In genomic region chr4:151001397-151001796, GRCm38 (mm10) we compare ENCODE assay signal across 35 mouse cellular contexts. TPM values are rescaled to one million over a fixed set of nuclear protein-coding genes. Genes with fewer than 3 reads are reported as not detected.
A peak's percentile ranks its signal among the peaks of the same experiment; 100 is the strongest.
DNase-seq lines count a peak whose midpoint lies in the region; ATAC-seq and TF ChIP-seq lines count a peak whose summit lies in the region.
"Had no signal": no experiment of that assay in that cellular context is flagged by ENCODE, and none has a peak within 500 bp of the region (broad histone marks: within the 10 kb centered on the region; RNA-seq: fewer than 3 reads in every experiment).

No protein-coding gene starts in this region.

- no peak for TF ChIP-seq EP300 in stomach, postnatal 0 days (optimal IDR thresholded peaks at IDR 0.05)

- no peak for TF ChIP-seq CTCF in stomach, postnatal 0 days (IDR thresholded peaks at IDR 0.05; ENCODE audit: low read depth)

- H3K36me3 ChIP-seq in stomach, embryonic 16.5 days (ENCODE audit: control insufficient read depth, insufficient read depth, low read length): peaks cover 3% of the 10 kb centered on the region; the same call in 1 of the 2 replicates
- no peaks in the 10 kb centered on the region for H3K36me3 ChIP-seq in stomach, postnatal 0 days (ENCODE audit: control insufficient read depth, insufficient read depth, low read length)
- no peaks in the 10 kb centered on the region for H3K36me3 ChIP-seq in intestine, embryonic 16.5 days (ENCODE audit: control insufficient read depth, insufficient read depth, low read length)
- H3K36me3 ChIP-seq: midbrain, embryonic 13.5 days; stomach, embryonic 15.5 days had no signal

- no peaks in the 10 kb centered on the region for H3K27me3 ChIP-seq in stomach, embryonic 16.5 days (ENCODE audit: control insufficient read depth, insufficient read depth, low read length)
- no peaks in the 10 kb centered on the region for H3K27me3 ChIP-seq in stomach, postnatal 0 days (ENCODE audit: control insufficient read depth, insufficient read depth, low read length)
- no peaks in the 10 kb centered on the region for H3K27me3 ChIP-seq in intestine, embryonic 16.5 days (replicated peaks; ENCODE audit: control insufficient read depth, insufficient read depth, low read length)
- H3K27me3 ChIP-seq: forebrain, embryonic 13.5 days; hindbrain, embryonic 15.5 days; midbrain, embryonic 13.5 days; neural tube, embryonic 15.5 days; Patski; stomach, embryonic 15.5 days had no signal

- no peak for DNase-seq in stomach, postnatal 0 days (ENCODE audit: low spot score)
- DNase-seq in Muller cell, postnatal 12 days (ENCODE audit: inconsistent ontology term): peak; percentile 39
- no peak for DNase-seq in cerebellum, postnatal 4 days (ENCODE audit: low spot score in 2 of 2)
- DNase-seq in layer of hippocampus, postnatal 36 days: no peak
- DNase-seq: adrenal gland, postnatal 14 days; cerebellum, adult 11-12 months; cerebellum, postnatal 14 days; gastrocnemius, postnatal 14 days; heart, postnatal 14 days; kidney, adult 9 months; kidney, postnatal 10 days; layer of hippocampus, adult 9-11 months; liver; lung, adult 2 months; lung, postnatal 10 days; right cerebral cortex, postnatal 25 days; thymus, adult 18-20 months; thymus, postnatal 36 days had no signal

- WGBS in stomach, embryonic 16.5 days: 23% methylated on average over 13 of the region's 13 CpGs
- 28% methylated on average over 13 of the region's 13 CpGs for WGBS in stomach, postnatal 0 days
- 46% methylated on average over 13 of the region's 13 CpGs for WGBS in intestine, embryonic 16.5 days

- ATAC-seq in stomach, embryonic 16.5 days (ENCODE audit: insufficient read depth, low FRiP score): no peak
- ATAC-seq in stomach, postnatal 0 days (ENCODE audit: low FRiP score, low TSS enrichment): no peak
- no peak for ATAC-seq in intestine, embryonic 16.5 days
- ATAC-seq: forebrain, embryonic 13.5 days; midbrain, embryonic 13.5 days; Patski had no signal

- H3K9me3 ChIP-seq in stomach, embryonic 16.5 days (replicated peaks; ENCODE audit: control insufficient read depth, low read length): no peaks in the 10 kb centered on the region
- H3K9me3 ChIP-seq in stomach, postnatal 0 days (ENCODE audit: control insufficient read depth, low read length): no peaks in the 10 kb centered on the region
- H3K9me3 ChIP-seq in intestine, embryonic 16.5 days (ENCODE audit: control insufficient read depth, low read length): no peaks in the 10 kb centered on the region
- H3K9me3 ChIP-seq: forebrain, embryonic 13.5 days; hindbrain, embryonic 10.5 days; hindbrain, embryonic 15.5 days; midbrain, embryonic 13.5 days; neural tube, embryonic 15.5 days; stomach, embryonic 15.5 days had no signal

- H3K9ac ChIP-seq in stomach, embryonic 16.5 days (ENCODE audit: low read length): no peak overlapping the region
- H3K9ac ChIP-seq in stomach, postnatal 0 days (ENCODE audit: low read length): no peak overlapping the region
- H3K9ac ChIP-seq in intestine, embryonic 16.5 days (ENCODE audit: low read depth, low read length): no peak overlapping the region
- H3K9ac ChIP-seq: forebrain, embryonic 13.5 days; hindbrain, embryonic 15.5 days; liver, embryonic 14.5 days; midbrain, embryonic 13.5 days; neural tube, embryonic 15.5 days; stomach, embryonic 15.5 days had no signal

- H3K4me3 ChIP-seq in stomach, embryonic 16.5 days (replicated peaks; ENCODE audit: low read length): no peak overlapping the region
- H3K4me3 ChIP-seq in stomach, postnatal 0 days (ENCODE audit: low read depth, low read length): no peak overlapping the region
- no peak overlapping the region for H3K4me3 ChIP-seq in intestine, embryonic 16.5 days (ENCODE audit: low read length)
- H3K4me3 ChIP-seq: forebrain, embryonic 13.5 days; hindbrain, embryonic 10.5 days; hindbrain, embryonic 15.5 days; midbrain, embryonic 13.5 days; neural tube, embryonic 15.5 days; stomach, embryonic 15.5 days had no signal

- no peak overlapping the region for H3K27ac ChIP-seq in stomach, embryonic 16.5 days (ENCODE audit: low read length)
- no peak overlapping the region for H3K27ac ChIP-seq in stomach, postnatal 0 days (replicated peaks)
- H3K27ac ChIP-seq in intestine, embryonic 16.5 days (ENCODE audit: low read length): no peak overlapping the region
- H3K27ac ChIP-seq: forebrain, embryonic 13.5 days; hindbrain, embryonic 10.5 days; hindbrain, embryonic 15.5 days; liver, embryonic 14.5 days; midbrain, embryonic 13.5 days; neural tube, embryonic 15.5 days; stomach, embryonic 15.5 days had no signal

- no peaks in the 10 kb centered on the region for H3K4me1 ChIP-seq in stomach, embryonic 16.5 days (ENCODE audit: control insufficient read depth, insufficient read depth, low read length)
- no peaks in the 10 kb centered on the region for H3K4me1 ChIP-seq in stomach, postnatal 0 days (replicated peaks; ENCODE audit: control insufficient read depth, insufficient read depth)
- H3K4me1 ChIP-seq in intestine, embryonic 16.5 days (ENCODE audit: control insufficient read depth, insufficient read depth, low read length): no peaks in the 10 kb centered on the region; the same call in 1 of the 2 replicates
- H3K4me1 ChIP-seq: hindbrain, embryonic 15.5 days; midbrain, embryonic 13.5 days; stomach, embryonic 15.5 days had no signal

- 0 out of 2 replicates have a peak overlapping the region, but pooled peaks have one; percentile 13 for H3K4me2 ChIP-seq in stomach, embryonic 16.5 days (ENCODE audit: low read depth, low read length)
- H3K4me2 ChIP-seq in stomach, postnatal 0 days (replicated peaks; ENCODE audit: low read depth): no peak overlapping the region
- 0 out of 2 replicates have a peak overlapping the region, but pooled peaks have one; percentile 3 for H3K4me2 ChIP-seq in intestine, embryonic 16.5 days (ENCODE audit: low read depth, low read length)
- H3K4me2 ChIP-seq: forebrain, embryonic 13.5 days; hindbrain, embryonic 15.5 days; midbrain, embryonic 13.5 days; neural tube, embryonic 15.5 days; stomach, embryonic 15.5 days had no signal

RNA-seq across cellular contexts. Expression of gene Uts2, which starts 4.5 kb away (rescaled TPM):
- not detected in 2 replicates for polyA plus RNA-seq in stomach, embryonic 16.5 days (2015; fragmentation: Nextera tagmentation; extraction: Ambion mirVana)
- polyA plus RNA-seq in stomach, postnatal 0 days (2015; fragmentation: Nextera tagmentation; extraction: Ambion mirVana): 0.34 and 0.64 TPM in 2 replicates
- not detected in 2 replicates for polyA plus RNA-seq in intestine, embryonic 16.5 days (2015; fragmentation: Nextera tagmentation; extraction: Ambion mirVana)
- not detected for total RNA-seq in layer of hippocampus, postnatal 36 days (2021)
- total RNA-seq: adrenal gland, postnatal 14 days; gastrocnemius, postnatal 14 days; granulocyte monocyte progenitor cell, adult 5-6 weeks; heart, postnatal 14 days; left cerebral cortex, adult 18-20 months; left cerebral cortex, postnatal 14 days had no signal
- polyA plus RNA-seq: embryonic facial prominence, embryonic 11.5 days; forebrain, embryonic 13.5 days; heart, embryonic 14.5 days; hindbrain, embryonic 10.5 days; intestine, embryonic 14.5 days; limb, embryonic 11.5 days; liver, embryonic 14.5 days; lung, adult 2 months; midbrain, embryonic 13.5 days; Patski; stomach, embryonic 15.5 days had no signal

RNA-seq across cellular contexts. Expression of gene Per3, which starts 43.1 kb away (rescaled TPM):
- 5.6 and 5.9 TPM in 2 replicates for polyA plus RNA-seq in stomach, embryonic 16.5 days (2015; fragmentation: Nextera tagmentation; extraction: Ambion mirVana)
- 6.9 and 8.0 TPM in 2 replicates for polyA plus RNA-seq in stomach, postnatal 0 days (2015; fragmentation: Nextera tagmentation; extraction: Ambion mirVana)
- polyA plus RNA-seq in intestine, embryonic 16.5 days (2015; fragmentation: Nextera tagmentation; extraction: Ambion mirVana): 3.1 and 3.7 TPM in 2 replicates
- 10 to 100 TPM; 30.1 to 39.4 TPM for total RNA-seq in layer of hippocampus, postnatal 36 days (2021)

RNA-seq across cellular contexts. Expression of gene Vamp3, which starts 56.4 kb away (rescaled TPM):
- 131 and 144 TPM in 2 replicates for polyA plus RNA-seq in stomach, embryonic 16.5 days (2015; fragmentation: Nextera tagmentation; extraction: Ambion mirVana)
- 105 and 110 TPM in 2 replicates for polyA plus RNA-seq in stomach, postnatal 0 days (2015; fragmentation: Nextera tagmentation; extraction: Ambion mirVana)
- 122 TPM in 2 replicates for polyA plus RNA-seq in intestine, embryonic 16.5 days (2015; fragmentation: Nextera tagmentation; extraction: Ambion mirVana)
- total RNA-seq in layer of hippocampus, postnatal 36 days (2021): 10 to 100 TPM; 33.6 to 34.5 TPM
